Mouse (Mus musculus) C2C12 (cell line): Measurements from ENCODE around the gene Hoxc6. TPM values are rescaled to one million over a fixed set of nuclear protein-coding genes. Genes with fewer than 3 reads are reported as not detected.

ENCODE experiments used
- H3K27me3 ChIP-seq: one replicate; pipeline ENCODE4 v1.6.1; 2011; ENCODE audit not compliant: control insufficient read depth, insufficient read depth, insufficient read length
- H3K36me3 ChIP-seq: one replicate; pipeline ENCODE4 v1.6.1; 2011; ENCODE audit not compliant: control insufficient read depth, insufficient read depth
- H3K4me3 ChIP-seq: one replicate; pipeline ENCODE4 v1.5.1; 2011; ENCODE audit warnings: mild to moderate bottlenecking, control low read depth; ENCODE audit not compliant: poor library complexity, insufficient read depth, severe bottlenecking
- H3K79me2 ChIP-seq: one replicate; pipeline ENCODE4 v1.6.1; 2011; ENCODE audit not compliant: control insufficient read depth, insufficient read depth
- H3K79me3 ChIP-seq: one replicate; pipeline ENCODE4 v1.6.1; 2011; ENCODE audit warnings: low read depth, control low read depth
- H3ac ChIP-seq: one replicate; pipeline ENCODE3; 2011; ENCODE audit warnings: low read depth; ENCODE audit not compliant: control insufficient read depth, insufficient read length
- CEBPB ChIP-seq: IDR thresholded peaks from one replicate; pipeline ENCODE4 v1.6.1; 2011; ENCODE audit warnings: low read depth, mild to moderate bottlenecking, control low read depth, moderate library complexity
- CTCF ChIP-seq: IDR thresholded peaks from one replicate; pipeline ENCODE4 v1.5.1; 2011; ENCODE audit not compliant: control insufficient read depth, insufficient read depth, insufficient read length
- FOSL1 ChIP-seq: IDR thresholded peaks from one replicate; pipeline ENCODE4 v1.8.0; 2011; ENCODE audit warnings: mild to moderate bottlenecking, low read length; ENCODE audit not compliant: poor library complexity, insufficient read depth, severe bottlenecking
- MAX ChIP-seq: IDR thresholded peaks from one replicate; pipeline ENCODE4 v1.6.1; 2011; ENCODE audit warnings: mild to moderate bottlenecking, control low read depth
- MYOD1 ChIP-seq: IDR thresholded peaks from one replicate; pipeline ENCODE4 v1.6.1; 2011; ENCODE audit warnings: low read depth; ENCODE audit not compliant: control insufficient read depth, insufficient read length
- MYOG ChIP-seq: IDR thresholded peaks from one replicate; pipeline ENCODE4 v1.6.1; 2011; ENCODE audit not compliant: control insufficient read depth, insufficient read length; ENCODE audit errors: extremely low read depth
- USF1 ChIP-seq: IDR thresholded peaks from one replicate; pipeline ENCODE4 v1.6.1; 2011; ENCODE audit warnings: low read depth, mild to moderate bottlenecking, control low read depth, moderate library complexity
- polyA plus RNA-seq: library from polyadenylated mRNA; unstranded; fragments of >200 nt; fragmentation: generic; extraction: Trizol; gene quantifications from one replicate; pipeline ENCODE4 v1.2.1, GENCODE M21; 2012; ENCODE audit warnings: missing spikeins

The Hoxc6 gene
- polyA plus RNA-seq, 1 experiment, result 10.6 TPM

GRCm38 (mm10) chr15:102966776-102967311 lies 31.2 kb upstream of the Hoxc6 start, which contains the start of gene Hoxc10:
TSS of gene Hoxc10 (plus strand) at chr15:102966796.
- peak within 1 kb of the TSS; percentile 71 for H3K4me3 ChIP-seq
- no peaks in the 10 kb centered on the region for H3K27me3 ChIP-seq

GRCm38 (mm10) chr15:102967312-102967510 lies 30.8 kb upstream of the Hoxc6 start, which contains the start of gene Hoxc5:
TSS of gene Hoxc5 (plus strand) at chr15:102967443.
- Histone ChIP-seq H3K27me3 (no peaks in the 10 kb centered on the region), H3K79me3 (peaks cover 80% of the 10 kb centered on the region), H3K36me3 (peaks cover 3% of the 10 kb centered on the region), H3K4me3 (peak within 1 kb of the TSS; percentile 71), H3K79me2 (peaks cover 99% of the 10 kb centered on the region), H3ac (peak within 1 kb of the TSS; percentile 92)
- TF ChIP-seq MYOD1, result no peak
- no peak for TF ChIP-seq CTCF
- TF ChIP-seq MAX, result no peak
- no peak for TF ChIP-seq FOSL1
- TF ChIP-seq CEBPB, result no peak
- TF ChIP-seq MYOG, result no peak
- no peak for TF ChIP-seq USF1

More at GRCm38 (mm10) chr15:102966776-102967311, 31.2 kb upstream of the Hoxc6 start, which contains the start of gene Hoxc10:
- Histone ChIP-seq H3K79me2 (peaks cover 99% of the 10 kb centered on the region), H3K36me3 (no peaks in the 10 kb centered on the region), H3ac (peak within 1 kb of the TSS; percentile 92), H3K79me3 (peaks cover 80% of the 10 kb centered on the region)
- TF ChIP-seq MYOG (no peak), CEBPB (no peak), USF1 (no peak), MYOD1 (no peak), MAX (peak; percentile 37)

GRCm38 (mm10) chr15:102967511-102968397 lies 30.3 kb upstream of the Hoxc6 start:
- H3K79me3 ChIP-seq, result peaks cover 81% of the 10 kb centered on the region
- no peaks in the 10 kb centered on the region for H3K27me3 ChIP-seq
- peak overlapping the region; percentile 71 for H3K4me3 ChIP-seq
- H3K36me3 ChIP-seq, result peaks cover 8% of the 10 kb centered on the region
- peak overlapping the region; percentile 92 for H3ac ChIP-seq
- peaks cover 99% of the 10 kb centered on the region for H3K79me2 ChIP-seq
- no peak for TF ChIP-seq MYOD1
- no peak for TF ChIP-seq CEBPB
- no peak for TF ChIP-seq MYOG
- TF ChIP-seq MAX, result no peak
- TF ChIP-seq CTCF, result no peak
- no peak for TF ChIP-seq FOSL1
- TF ChIP-seq USF1, result no peak

GRCm38 (mm10) chr15:102969296-102969695 lies 28.8 kb upstream of the Hoxc6 start:
- H3K4me3 ChIP-seq, result peak overlapping the region; percentile 71
- TF ChIP-seq MAX, result no peak
- no peak for TF ChIP-seq FOSL1
- no peak for TF ChIP-seq USF1
- TF ChIP-seq CEBPB, result no peak
- no peak for TF ChIP-seq MYOD1
- no peak for TF ChIP-seq MYOG
- no peak for TF ChIP-seq CTCF
- peaks cover 84% of the 10 kb centered on the region for H3K79me3 ChIP-seq
- peaks cover 99% of the 10 kb centered on the region for H3K79me2 ChIP-seq
- H3ac ChIP-seq, result no peak overlapping the region
- no peaks in the 10 kb centered on the region for H3K27me3 ChIP-seq
- peaks cover 12% of the 10 kb centered on the region for H3K36me3 ChIP-seq

- Histone ChIP-seq H3K79me2 (peaks cover 99% of the 10 kb centered on the region), H3K79me3 (peaks cover 92% of the 10 kb centered on the region), H3K36me3 (peaks cover 12% of the 10 kb centered on the region), H3ac (no peak overlapping the region), H3K4me3 (no peak overlapping the region), H3K27me3 (no peaks in the 10 kb centered on the region)
- TF ChIP-seq MAX (no peak), MYOG (no peak), CEBPB (no peak), USF1 (no peak), FOSL1 (no peak), MYOD1 (no peak), CTCF (no peak)
These were observed 27.3 kb upstream of the Hoxc6 start for GRCm38 (mm10) chr15:102970740-102971139.
